Mouse (Mus musculus): ENCODE results near the gene Agrn. TPM values are rescaled to one million over a fixed set of nuclear protein-coding genes. Genes with fewer than 3 reads are reported as not detected.

Gene Agrn
- polyA plus RNA-seq, 1 experiment: 21.2 TPM

DNA sequence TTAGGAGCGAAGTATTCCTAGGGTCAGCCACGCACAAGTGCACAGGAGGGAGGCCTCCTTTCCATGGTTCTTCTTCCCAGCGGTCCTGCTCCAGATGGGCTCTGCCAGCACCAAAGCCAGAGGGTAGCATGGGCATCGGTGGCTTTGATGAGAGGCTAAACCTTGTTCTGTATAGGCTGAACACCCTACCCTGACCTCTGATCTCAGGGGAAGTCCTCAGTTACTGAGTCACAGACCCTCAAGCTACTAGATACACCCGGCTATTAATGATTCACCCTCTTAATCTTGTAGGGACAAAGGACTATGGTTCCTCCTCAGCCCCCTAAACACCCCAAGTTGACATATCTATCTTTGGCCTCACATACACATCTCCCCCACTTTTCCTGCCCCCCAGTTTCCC lies 3.4 kb downstream of the Agrn start:
- no peak for DNase-seq (ENCODE audit: low read depth in 1 of 2, low spot score in 2 of 2)
- TF ChIP-seq POLR2A (IDR thresholded peaks at IDR 0.05; ENCODE audit: low read depth, low read length) (no peak), CTCF (IDR thresholded peaks at IDR 0.05; ENCODE audit: extremely low read depth, insufficient read depth, insufficient read length, insufficient replicate concordance) (no peak)
- H3K4me1 ChIP-seq (ENCODE audit: control insufficient read depth, insufficient read depth, insufficient read length): peaks cover 7% of the 10 kb centered on the region
- H3K36me3 ChIP-seq (ENCODE audit: control insufficient read depth, insufficient read depth, low read length): no peaks in the 10 kb centered on the region
- no peak overlapping the region for H3K4me3 ChIP-seq (ENCODE audit: extremely low read depth, insufficient read depth, insufficient read length)
- H3K27ac ChIP-seq (ENCODE audit: insufficient read depth, low read length): no peak overlapping the region
- 92% methylated on average over 5 of the region's 5 CpGs for WGBS
- H3K27me3 ChIP-seq (ENCODE audit: control insufficient read depth, insufficient read depth, low read length): peaks cover 6% of the 10 kb centered on the region

DNA sequence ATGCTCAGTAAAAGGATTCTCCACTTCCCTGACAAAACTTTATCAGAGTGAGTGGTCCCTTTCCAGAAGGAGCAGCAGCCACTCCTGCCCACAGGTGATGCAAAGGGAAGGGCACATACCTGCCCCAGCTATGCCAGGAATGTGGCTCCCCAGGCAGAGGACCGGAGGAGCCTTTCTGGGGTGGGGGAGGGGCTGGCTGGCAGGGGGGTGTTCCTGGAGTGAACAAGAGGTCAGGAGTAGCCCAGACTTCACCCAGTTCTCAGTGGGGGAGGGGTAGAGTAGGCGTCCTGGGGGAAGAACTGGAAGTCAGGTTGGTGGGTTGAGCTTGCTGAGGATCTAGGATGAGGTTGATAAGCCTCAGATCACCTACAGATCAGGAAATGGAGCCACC lies 4.1 kb downstream of the Agrn start:
- no peak overlapping the region for H3K27ac ChIP-seq (ENCODE audit: insufficient read depth, low read length)
- H3K4me3 ChIP-seq (ENCODE audit: extremely low read depth, insufficient read depth, insufficient read length): no peak overlapping the region
- WGBS: 75% methylated on average over 2 of the region's 2 CpGs
- H3K36me3 ChIP-seq (ENCODE audit: control insufficient read depth, insufficient read depth, low read length): no peaks in the 10 kb centered on the region
- H3K27me3 ChIP-seq (ENCODE audit: control insufficient read depth, insufficient read depth, low read length): peaks cover 6% of the 10 kb centered on the region
- peaks cover 7% of the 10 kb centered on the region for H3K4me1 ChIP-seq (ENCODE audit: control insufficient read depth, insufficient read depth, insufficient read length)
- DNase-seq (ENCODE audit: low read depth in 1 of 2, low spot score in 2 of 2): no peak
- TF ChIP-seq POLR2A (IDR thresholded peaks at IDR 0.05; ENCODE audit: low read depth, low read length) (no peak), CTCF (IDR thresholded peaks at IDR 0.05; ENCODE audit: extremely low read depth, insufficient read depth, insufficient read length, insufficient replicate concordance) (no peak)

DNA sequence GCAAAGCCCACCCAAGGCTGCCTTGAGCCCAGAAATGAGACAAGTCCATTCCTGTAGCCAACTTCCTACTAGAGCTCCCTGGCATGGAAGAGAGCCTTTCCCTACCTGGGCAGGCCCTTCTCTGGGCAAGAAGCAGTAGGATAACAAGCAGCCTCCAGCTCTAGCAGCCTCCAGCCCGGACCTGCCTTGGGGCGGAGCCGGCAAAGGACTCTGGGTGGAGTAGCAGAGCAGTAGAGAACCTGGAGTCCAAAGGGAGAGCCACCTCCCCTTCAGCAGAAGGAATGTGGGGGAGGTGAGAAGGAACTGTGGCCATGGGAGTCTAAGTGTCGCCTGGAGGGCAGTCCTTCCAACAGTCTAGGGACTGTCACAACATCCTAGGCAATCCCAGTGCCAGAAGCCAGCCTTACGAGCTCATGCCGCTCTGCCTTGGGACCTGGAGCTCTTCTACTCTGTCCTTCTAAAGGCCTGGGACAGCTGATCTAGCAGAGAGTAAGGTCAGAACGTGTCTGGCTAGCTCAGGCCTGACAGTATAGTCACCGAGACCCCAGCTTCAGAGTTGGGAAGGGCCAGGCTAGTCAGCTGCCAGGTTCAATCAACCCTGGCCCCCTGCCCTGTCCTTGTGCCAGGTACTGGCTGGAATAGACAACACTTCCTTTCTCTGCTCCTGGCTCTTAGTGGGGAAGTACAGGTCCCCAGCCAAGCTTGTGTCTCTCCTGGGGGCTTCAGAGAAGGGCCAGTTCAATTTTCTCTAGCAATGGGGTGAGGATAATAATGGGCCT lies 4.7 kb downstream of the Agrn start:
- H3K4me1 ChIP-seq (ENCODE audit: control insufficient read depth, insufficient read depth, insufficient read length): peaks cover 7% of the 10 kb centered on the region
- WGBS: 77% methylated on average over 8 of the region's 8 CpGs
- H3K36me3 ChIP-seq (ENCODE audit: control insufficient read depth, insufficient read depth, low read length): no peaks in the 10 kb centered on the region
- peaks cover 6% of the 10 kb centered on the region for H3K27me3 ChIP-seq (ENCODE audit: control insufficient read depth, insufficient read depth, low read length)
- H3K27ac ChIP-seq (ENCODE audit: insufficient read depth, low read length): no peak overlapping the region
- no peak for TF ChIP-seq CTCF (IDR thresholded peaks at IDR 0.05; ENCODE audit: extremely low read depth, insufficient read depth, insufficient read length, insufficient replicate concordance)
- no peak for TF ChIP-seq POLR2A (IDR thresholded peaks at IDR 0.05; ENCODE audit: low read depth, low read length)
- no peak overlapping the region for H3K4me3 ChIP-seq (ENCODE audit: extremely low read depth, insufficient read depth, insufficient read length)
- DNase-seq (ENCODE audit: low read depth in 1 of 2, low spot score in 2 of 2): no peak

DNA sequence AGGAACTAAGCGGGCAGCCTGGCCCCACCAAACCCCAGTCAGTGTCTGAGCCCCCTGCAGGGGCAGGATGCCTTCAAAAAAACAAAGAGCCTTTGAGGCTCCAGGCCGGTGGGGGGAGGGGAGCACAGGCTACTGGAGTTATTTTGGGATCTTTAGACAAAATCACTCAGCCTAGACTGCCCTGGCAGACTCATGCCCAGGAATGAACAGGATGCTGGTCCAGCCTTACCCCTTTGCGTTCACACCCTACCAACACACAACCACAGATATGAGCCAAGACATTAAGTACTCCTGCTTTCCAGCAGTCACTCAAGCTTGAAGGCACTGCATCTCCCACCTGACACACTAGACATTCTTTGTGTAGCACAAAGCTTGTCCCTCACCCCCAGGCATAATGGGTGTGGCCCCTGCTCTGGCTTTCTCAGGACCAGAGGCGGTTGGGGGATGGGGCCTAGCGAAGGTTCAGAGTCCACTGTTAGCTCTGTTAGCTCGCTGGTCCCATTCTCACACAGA lies 8.4 kb downstream of the Agrn start:
- TF ChIP-seq POLR2A (IDR thresholded peaks at IDR 0.05; ENCODE audit: low read depth, low read length) (no peak), CTCF (IDR thresholded peaks at IDR 0.05; ENCODE audit: extremely low read depth, insufficient read depth, insufficient read length, insufficient replicate concordance) (no peak)

DNA sequence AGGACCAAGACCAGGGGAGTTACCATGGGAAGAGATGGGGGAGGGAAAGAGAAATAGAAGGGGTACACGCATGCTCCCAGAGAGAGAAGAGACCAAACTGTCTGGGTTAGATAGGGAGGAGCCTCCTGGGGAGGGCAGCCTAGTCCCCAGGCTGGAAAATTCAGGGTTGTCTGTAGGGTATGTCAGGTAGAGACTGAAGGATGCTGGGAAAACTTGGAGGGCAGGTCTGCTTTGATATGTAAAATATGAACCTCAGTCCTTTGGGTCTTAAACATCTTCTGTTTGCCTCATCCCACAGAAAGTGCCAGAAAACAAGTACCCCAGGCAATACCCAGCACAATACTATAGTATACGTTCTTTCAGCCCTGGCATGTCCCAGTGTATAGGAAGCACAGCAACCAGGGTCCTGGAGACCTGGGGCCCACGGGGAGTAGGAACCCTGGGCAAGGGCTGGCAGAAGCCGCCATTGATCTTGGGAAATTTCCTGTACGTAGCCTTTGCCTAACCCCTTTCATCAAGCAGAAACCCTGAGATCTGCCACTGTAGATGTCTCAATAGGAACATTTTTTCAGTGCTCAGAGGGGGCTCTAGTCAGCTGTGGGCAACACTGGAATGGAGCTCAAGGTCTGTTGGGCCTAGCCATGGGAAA lies 9.0 kb downstream of the Agrn start:
- H3K27ac ChIP-seq (ENCODE audit: insufficient read depth, low read length): no peak overlapping the region

More for the DNA sequence above, 8.4 kb downstream of the Agrn start:
- H3K36me3 ChIP-seq (ENCODE audit: control insufficient read depth, insufficient read depth, low read length): no peaks in the 10 kb centered on the region
- no peak for DNase-seq (ENCODE audit: low read depth in 1 of 2, low spot score in 2 of 2)
- no peak overlapping the region for H3K27ac ChIP-seq (ENCODE audit: insufficient read depth, low read length)
- 88% methylated on average over 6 of the region's 6 CpGs for WGBS
- no peak overlapping the region for H3K4me3 ChIP-seq (ENCODE audit: extremely low read depth, insufficient read depth, insufficient read length)
- no peaks in the 10 kb centered on the region for H3K4me1 ChIP-seq (ENCODE audit: control insufficient read depth, insufficient read depth, insufficient read length)
- no peaks in the 10 kb centered on the region for H3K27me3 ChIP-seq (ENCODE audit: control insufficient read depth, insufficient read depth, low read length)

DNA sequence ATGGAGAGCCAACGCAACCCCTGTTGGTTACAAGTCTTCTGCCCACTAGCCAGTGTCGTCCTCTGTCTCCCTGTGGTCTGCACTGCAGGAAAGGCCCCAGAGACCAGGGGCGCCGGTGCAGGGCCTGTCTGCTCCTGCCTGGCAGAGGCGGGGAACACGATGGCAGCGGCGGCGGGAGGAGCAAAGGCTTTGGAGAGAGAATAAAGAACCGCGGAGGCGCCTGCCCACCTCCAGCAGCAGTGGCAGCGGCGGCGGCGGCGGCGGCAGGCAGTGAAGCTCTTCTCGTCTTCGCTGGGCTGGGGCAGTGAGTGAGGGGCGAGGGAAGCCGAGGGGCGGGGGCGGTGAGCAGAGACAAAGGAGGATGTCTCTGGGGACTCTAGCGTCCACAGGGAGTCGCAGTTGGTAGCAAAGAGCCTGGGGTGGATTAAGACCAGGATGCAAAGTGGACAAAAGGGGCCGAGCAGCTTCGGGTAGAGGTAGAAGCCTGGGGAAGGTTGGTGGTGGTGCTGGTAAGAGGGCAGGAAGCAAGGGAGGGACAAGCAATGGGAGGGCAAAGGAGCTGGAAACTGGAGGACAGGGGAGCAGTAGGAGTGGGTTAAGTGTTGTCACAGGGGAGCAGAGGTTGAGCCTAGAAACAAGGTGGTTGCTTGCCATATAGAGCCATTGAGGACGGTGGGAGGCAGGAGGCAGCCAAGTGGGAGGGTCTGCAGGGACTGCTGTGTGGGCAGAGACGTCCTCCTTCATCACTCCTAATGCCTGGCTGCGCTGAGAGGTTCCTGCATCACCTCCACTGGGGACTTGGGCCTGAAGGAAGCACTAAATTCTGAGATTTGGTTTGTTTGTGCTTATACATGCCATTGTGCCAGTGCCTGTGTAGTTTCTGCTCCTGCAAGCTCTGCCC lies 11.1 kb downstream of the Agrn start:
- no peak for DNase-seq (ENCODE audit: low read depth in 1 of 2, low spot score in 2 of 2)
- H3K36me3 ChIP-seq (ENCODE audit: control insufficient read depth, insufficient read depth, low read length): no peaks in the 10 kb centered on the region
- TF ChIP-seq POLR2A (IDR thresholded peaks at IDR 0.05; ENCODE audit: low read depth, low read length) (no peak), CTCF (IDR thresholded peaks at IDR 0.05; ENCODE audit: extremely low read depth, insufficient read depth, insufficient read length, insufficient replicate concordance) (no peak)
- H3K4me3 ChIP-seq (ENCODE audit: extremely low read depth, insufficient read depth, insufficient read length): no peak overlapping the region
- H3K27me3 ChIP-seq (ENCODE audit: control insufficient read depth, insufficient read depth, low read length): no peaks in the 10 kb centered on the region
- H3K27ac ChIP-seq (ENCODE audit: insufficient read depth, low read length): no peak overlapping the region
- H3K4me1 ChIP-seq (ENCODE audit: control insufficient read depth, insufficient read depth, insufficient read length): no peaks in the 10 kb centered on the region
- WGBS: 21% methylated on average over 31 of the region's 31 CpGs

More for the DNA sequence above, 9.0 kb downstream of the Agrn start:
- Histone ChIP-seq H3K4me1 (ENCODE audit: control insufficient read depth, insufficient read depth, insufficient read length) (no peaks in the 10 kb centered on the region), H3K27me3 (ENCODE audit: control insufficient read depth, insufficient read depth, low read length) (no peaks in the 10 kb centered on the region), H3K4me3 (ENCODE audit: extremely low read depth, insufficient read depth, insufficient read length) (no peak overlapping the region), H3K36me3 (ENCODE audit: control insufficient read depth, insufficient read depth, low read length) (no peaks in the 10 kb centered on the region)
- WGBS: 88% methylated on average over 5 of the region's 5 CpGs
- no peak for DNase-seq (ENCODE audit: low read depth in 1 of 2, low spot score in 2 of 2)
- TF ChIP-seq POLR2A (IDR thresholded peaks at IDR 0.05; ENCODE audit: low read depth, low read length) (no peak), CTCF (IDR thresholded peaks at IDR 0.05; ENCODE audit: extremely low read depth, insufficient read depth, insufficient read length, insufficient replicate concordance) (no peak)
